Mouse (Mus musculus) urinary bladder, postnatal 25 days (tissue): ENCODE results near the gene Dapk3.

Experiments used
- DNase-seq: peaks from one replicate; pipeline ENCODE4 v3.0.0; 2022; ENCODE audit warnings: low spot score

The Dapk3 gene

GRCm38 (mm10) chr10:81182336-81183333, at the start of gene Dapk3:
Gene Dapk3, plus strand, starts transcription at chr10:81183005.
- peak; percentile 88 for DNase-seq

- peak; percentile 59 for DNase-seq
Observed at GRCm38 (mm10) chr10:81134181-81134587, 48.6 kb upstream of the Dapk3 start.

- no peak for DNase-seq
Observed at GRCm38 (mm10) chr10:81134966-81135681, 47.7 kb upstream of the Dapk3 start, which contains the start of gene Zbtb7a. Gene Zbtb7a, plus strand, starts transcription at chr10:81135220.

- DNase-seq, result peak; percentile 68
Observed at GRCm38 (mm10) chr10:81135831-81136705, 46.7 kb upstream of the Dapk3 start.

GRCm38 (mm10) chr10:81136706-81137231, 46.0 kb upstream of the Dapk3 start:
- DNase-seq, result peak; percentile 68

GRCm38 (mm10) chr10:81137252-81138130, 45.3 kb upstream of the Dapk3 start:
- peak; percentile 99 for DNase-seq

GRCm38 (mm10) chr10:81138131-81138782, 44.5 kb upstream of the Dapk3 start:
- DNase-seq, result no peak

- DNase-seq, result no peak
Observed at GRCm38 (mm10) chr10:81138821-81139528, 43.8 kb upstream of the Dapk3 start.

- DNase-seq, result no peak
Observed at GRCm38 (mm10) chr10:81139529-81139846, 43.3 kb upstream of the Dapk3 start.

- no peak for DNase-seq
Observed at GRCm38 (mm10) chr10:81140005-81140404, 42.8 kb upstream of the Dapk3 start.

GRCm38 (mm10) chr10:81140717-81141454, 41.9 kb upstream of the Dapk3 start:
- DNase-seq, result no peak

- DNase-seq, result no peak
Observed at GRCm38 (mm10) chr10:81141455-81142210, 41.2 kb upstream of the Dapk3 start.

- no peak for DNase-seq
Observed at GRCm38 (mm10) chr10:81142551-81142981, 40.2 kb upstream of the Dapk3 start.

GRCm38 (mm10) chr10:81143157-81143633, 39.6 kb upstream of the Dapk3 start:
- no peak for DNase-seq

- no peak for DNase-seq
Observed at GRCm38 (mm10) chr10:81143845-81144437, 38.9 kb upstream of the Dapk3 start.

GRCm38 (mm10) chr10:81144667-81145066, 38.1 kb upstream of the Dapk3 start:
- no peak for DNase-seq

GRCm38 (mm10) chr10:81145307-81145706, 37.5 kb upstream of the Dapk3 start:
- no peak for DNase-seq
